Mouse (Mus musculus): Measurements from ENCODE around the gene Dhps.

- TF ChIP-seq EP300 (optimal IDR thresholded peaks at IDR 0.05): no peak
- TF ChIP-seq CTCF (IDR thresholded peaks at IDR 0.05; ENCODE audit: low read depth): no peak
Observed at GRCm38 (mm10) chr8:85073041-85073612, 1.6 kb downstream of the Dhps start.

Data from stomach, postnatal 0 days (tissue).